Mouse (Mus musculus) hindlimb bud, embryonic 11.5 days (tissue): ENCODE results near the gene Rybp.

Experiments used
- DNase-seq: peaks from one replicate; pipeline ENCODE4 v3.0.0-alpha.2; 2012; ENCODE audit warnings: low read depth, low spot score; ENCODE audit errors: extremely low spot score

The Rybp gene

GRCm38 (mm10) chr6:100190803-100191559, 96.3 kb downstream of the Rybp start:
- DNase-seq: no peak

- DNase-seq: no peak
Observed at GRCm38 (mm10) chr6:100190310-100190709, 97.0 kb downstream of the Rybp start.

GRCm38 (mm10) chr6:100188883-100189743, 98.2 kb downstream of the Rybp start:
- no peak for DNase-seq

GRCm38 (mm10) chr6:100187821-100188220, 99.5 kb downstream of the Rybp start:
- no peak for DNase-seq

- no peak for DNase-seq
Observed at GRCm38 (mm10) chr6:100186789-100187188, 100.5 kb downstream of the Rybp start.

GRCm38 (mm10) chr6:100185524-100185923, 101.8 kb downstream of the Rybp start:
- no peak for DNase-seq

- DNase-seq: no peak
Observed at GRCm38 (mm10) chr6:100183344-100183743, 103.9 kb downstream of the Rybp start.

GRCm38 (mm10) chr6:100180883-100181262, 106.4 kb downstream of the Rybp start:
- DNase-seq: no peak

- DNase-seq: no peak
Observed at GRCm38 (mm10) chr6:100180213-100180882, 106.9 kb downstream of the Rybp start.

- DNase-seq: no peak
Observed at GRCm38 (mm10) chr6:100178830-100179229, 108.5 kb downstream of the Rybp start.
